Mouse (Mus musculus) bone marrow, adult 2 months (tissue): ENCODE data around the gene Phlda1.

Experiments
- CTCF ChIP-seq: fragments of 200-500 bp; IDR thresholded peaks from 2 replicates; pipeline ENCODE4 v1.5.1; 2011; ENCODE audit warnings: low read length, control low read depth; ENCODE audit not compliant: control insufficient read depth, insufficient read depth
- POLR2A ChIP-seq: fragments of 200-500 bp; IDR thresholded peaks from 2 replicates; pipeline ENCODE4 v1.6.1; 2011; ENCODE audit warnings: low read depth, mild to moderate bottlenecking, control low read depth, low read length, borderline replicate concordance; ENCODE audit not compliant: control insufficient read depth

- TF ChIP-seq CTCF (no peak), POLR2A (no peak)
Measured at GRCm38 (mm10) chr10:111499892-111500291, 6.2 kb upstream of the Phlda1 start.
